Mouse (Mus musculus): ENCODE results near the gene Gal.

GRCm38 (mm10) chr19:3435824-3436223, 21.5 kb upstream of the Gal start:
- no peak for TF ChIP-seq CTCF (IDR thresholded peaks at IDR 0.05; ENCODE audit: low read depth)
- TF ChIP-seq EP300 (IDR thresholded peaks at IDR 0.05; ENCODE audit: low read depth) = no peak

Data from liver, embryonic 14.5 days (tissue).